Mouse (Mus musculus) cerebellum, adult 11-12 months (tissue): Measurements from ENCODE around the gene Fgf4.

Experiments
- DNase-seq: peaks from one replicate; pipeline ENCODE4 v3.0.0; 2022

Fgf4 gene

GRCm38 (mm10) chr7:144847067-144847466 lies at the start of gene Fgf4:
TSS of gene Fgf4 (plus strand) at chr7:144847367.
- no peak for DNase-seq

- no peak for DNase-seq
Observed at GRCm38 (mm10) chr7:144798471-144798870, 48.7 kb upstream of the Fgf4 start.

GRCm38 (mm10) chr7:144807036-144807435 lies 40.1 kb upstream of the Fgf4 start:
- no peak for DNase-seq

- DNase-seq: no peak
Observed at GRCm38 (mm10) chr7:144807976-144808577, 39.1 kb upstream of the Fgf4 start.

GRCm38 (mm10) chr7:144811521-144811920 lies 35.6 kb upstream of the Fgf4 start:
- DNase-seq: no peak

GRCm38 (mm10) chr7:144821901-144822300 lies 25.3 kb upstream of the Fgf4 start:
- no peak for DNase-seq

- peak; percentile 6 for DNase-seq
Observed at GRCm38 (mm10) chr7:144823988-144824387, 23.2 kb upstream of the Fgf4 start.

GRCm38 (mm10) chr7:144828369-144828768 lies 18.8 kb upstream of the Fgf4 start:
- DNase-seq: no peak

- DNase-seq: no peak
Observed at GRCm38 (mm10) chr7:144837891-144838488, 9.2 kb upstream of the Fgf4 start, which contains the start of gene Fgf3. TSS of gene Fgf3 (plus strand) at chr7:144838083.

GRCm38 (mm10) chr7:144838522-144839503 lies 8.4 kb upstream of the Fgf4 start:
- no peak for DNase-seq

- no peak for DNase-seq
Observed at GRCm38 (mm10) chr7:144846158-144846557, 1.0 kb upstream of the Fgf4 start.

- no peak for DNase-seq
Observed at GRCm38 (mm10) chr7:144851321-144851720, 4.2 kb downstream of the Fgf4 start.

- DNase-seq: no peak
Observed at GRCm38 (mm10) chr7:144854966-144855365, 7.8 kb downstream of the Fgf4 start.

GRCm38 (mm10) chr7:144857158-144857557 lies 10.0 kb downstream of the Fgf4 start:
- no peak for DNase-seq

GRCm38 (mm10) chr7:144857826-144858342 lies 10.7 kb downstream of the Fgf4 start:
- DNase-seq: no peak

GRCm38 (mm10) chr7:144858702-144859101 lies 11.5 kb downstream of the Fgf4 start:
- DNase-seq: no peak

GRCm38 (mm10) chr7:144861056-144861768 lies 14.0 kb downstream of the Fgf4 start:
- no peak for DNase-seq

- DNase-seq: no peak
Observed at GRCm38 (mm10) chr7:144861769-144862070, 14.6 kb downstream of the Fgf4 start.

- DNase-seq: peak; percentile 28
Observed at GRCm38 (mm10) chr7:144862126-144862525, 15.0 kb downstream of the Fgf4 start.

GRCm38 (mm10) chr7:144862712-144863111 lies 15.5 kb downstream of the Fgf4 start:
- no peak for DNase-seq

GRCm38 (mm10) chr7:144863196-144863595 lies 16.0 kb downstream of the Fgf4 start:
- no peak for DNase-seq

GRCm38 (mm10) chr7:144864160-144864670 lies 17.0 kb downstream of the Fgf4 start:
- no peak for DNase-seq

- DNase-seq: no peak
Observed at GRCm38 (mm10) chr7:144867161-144867560, 20.0 kb downstream of the Fgf4 start.
